Mouse (Mus musculus) stomach, embryonic 14.5 days (tissue): ENCODE measurements at regions not wholly inside any gene's neighbourhood (a gene's known extent, or its start where the extent isn't known, plus 50 kb on each side); places are given as distances from the start of the nearest gene placed in this dataset.

ENCODE experiments used
- ATAC-seq: fragments of 200-750 bp; cut with Nextera tagmentation; 2 replicates; pipeline ENCODE4 v1.8.0; 2017; ENCODE audit warnings: low read depth, moderate TSS enrichment; ENCODE audit not compliant: insufficient number of reproducible peaks, insufficient read depth, low FRiP score
- H3K27ac ChIP-seq: fragments of 300-500 bp; sonication (generic); 2 replicates; pipeline ENCODE4 v1.5.1; 2014; ENCODE audit warnings: mild to moderate bottlenecking, low read length, moderate library complexity, mixed read lengths
- H3K27me3 ChIP-seq: fragments of 300-500 bp; sonication (generic); 2 replicates; pipeline ENCODE4 v1.6.1; 2014; ENCODE audit warnings: low read length, control low read depth, mixed read lengths; ENCODE audit not compliant: control insufficient read depth, insufficient read depth
- H3K36me3 ChIP-seq: fragments of 300-500 bp; sonication (generic); 2 replicates; pipeline ENCODE4 v1.6.1; 2014; ENCODE audit warnings: mild to moderate bottlenecking, control low read depth, low read length, moderate library complexity, mixed read lengths; ENCODE audit not compliant: control insufficient read depth, insufficient read depth
- H3K4me1 ChIP-seq: fragments of 300-500 bp; sonication (generic); 2 replicates; pipeline ENCODE4 v1.6.1; 2014; ENCODE audit warnings: low read length, control low read depth, mixed read lengths; ENCODE audit not compliant: control insufficient read depth, insufficient read depth
- H3K4me2 ChIP-seq: fragments of 300-500 bp; sonication (generic); replicated peaks from 2 replicates; pipeline ENCODE4 v1.6.1; 2014; ENCODE audit warnings: low read depth, low read length, control low read depth
- H3K4me3 ChIP-seq: fragments of 300-500 bp; sonication (generic); 2 replicates; pipeline ENCODE4 v1.5.1; 2014; ENCODE audit warnings: low read depth, low read length, control low read depth
- H3K9ac ChIP-seq: fragments of 300-500 bp; sonication (generic); replicated peaks from 2 replicates; pipeline ENCODE4 v1.6.1; 2014; ENCODE audit warnings: low read depth, mild to moderate bottlenecking, control low read depth, low read length, moderate library complexity, mixed read lengths
- H3K9me3 ChIP-seq: fragments of 300-500 bp; sonication (generic); 2 replicates; pipeline ENCODE4 v1.6.1; 2016; ENCODE audit warnings: low read depth, low read length, control low read depth; ENCODE audit not compliant: control insufficient read depth
- WGBS: fragments of 180-500 bp; shearing (Covaris S2); extraction: QIAGEN DNeasy Blood & Tissue Kit; methylation state at CpG from one replicate; pipeline ENCODE4 v1.1.7; 2014; 5-methylcytosine and 5-hydroxymethylcytosine counted together

- Histone ChIP-seq H3K4me1 (no peaks in the 10 kb centered on the region), H3K9ac (no peak overlapping the region), H3K27me3 (no peaks in the 10 kb centered on the region), H3K4me2 (no peak overlapping the region), H3K27ac (no peak overlapping the region), H3K36me3 (no peaks in the 10 kb centered on the region), H3K4me3 (no peak overlapping the region), H3K9me3 (no peaks in the 10 kb centered on the region)
- 76% methylated on average over 3 of the region's 3 CpGs for WGBS
- ATAC-seq, result no peak
Measured at GRCm38 (mm10) chr3:128113209-128113608, 217.1 kb upstream of the Fam241a start.

GRCm38 (mm10) chr3:128110406-128110805, 214.3 kb upstream of the Fam241a start:
- WGBS, result 42% methylated on average over 2 of the region's 2 CpGs
- no peak overlapping the region for H3K4me3 ChIP-seq
- no peaks in the 10 kb centered on the region for H3K36me3 ChIP-seq
- no peak overlapping the region for H3K27ac ChIP-seq
- H3K27me3 ChIP-seq, result no peaks in the 10 kb centered on the region
- ATAC-seq, result no peak
- H3K9ac ChIP-seq, result no peak overlapping the region
- no peak overlapping the region for H3K4me2 ChIP-seq
- no peaks in the 10 kb centered on the region for H3K4me1 ChIP-seq
- H3K9me3 ChIP-seq, result no peaks in the 10 kb centered on the region

GRCm38 (mm10) chr3:128104516-128104915, 208.4 kb upstream of the Fam241a start:
- Histone ChIP-seq H3K9me3 (no peaks in the 10 kb centered on the region), H3K4me2 (no peak overlapping the region), H3K36me3 (no peaks in the 10 kb centered on the region), H3K27ac (no peak overlapping the region), H3K4me1 (no peaks in the 10 kb centered on the region), H3K9ac (no peak overlapping the region), H3K27me3 (no peaks in the 10 kb centered on the region), H3K4me3 (no peak overlapping the region)
- no peak for ATAC-seq
- WGBS, result 94% methylated on average over 6 of the region's 6 CpGs

DNA sequence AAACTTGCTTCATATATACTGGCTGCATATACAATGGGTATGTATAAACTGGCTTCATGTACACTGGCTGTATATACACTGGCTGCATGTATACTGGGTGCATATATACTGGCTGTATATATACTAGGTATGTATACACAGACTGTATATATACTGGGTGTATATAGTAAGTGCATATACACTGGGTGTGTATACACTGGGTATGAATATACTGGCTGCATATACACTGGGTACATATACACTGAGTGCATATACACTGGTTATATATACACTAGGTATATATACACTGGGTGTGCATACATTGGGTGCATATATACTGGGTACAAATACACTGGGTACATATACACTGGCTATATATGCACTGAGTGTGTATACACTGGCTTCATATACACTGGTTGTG, 196.9 kb upstream of the Fam241a start:
- no peaks in the 10 kb centered on the region for H3K36me3 ChIP-seq
- no peaks in the 10 kb centered on the region for H3K9me3 ChIP-seq
- no peak overlapping the region for H3K9ac ChIP-seq
- H3K4me1 ChIP-seq, result no peaks in the 10 kb centered on the region
- no peak for ATAC-seq
- H3K27me3 ChIP-seq, result no peaks in the 10 kb centered on the region
- no peak overlapping the region for H3K4me2 ChIP-seq
- H3K27ac ChIP-seq, result no peak overlapping the region
- H3K4me3 ChIP-seq, result no peak overlapping the region

DNA sequence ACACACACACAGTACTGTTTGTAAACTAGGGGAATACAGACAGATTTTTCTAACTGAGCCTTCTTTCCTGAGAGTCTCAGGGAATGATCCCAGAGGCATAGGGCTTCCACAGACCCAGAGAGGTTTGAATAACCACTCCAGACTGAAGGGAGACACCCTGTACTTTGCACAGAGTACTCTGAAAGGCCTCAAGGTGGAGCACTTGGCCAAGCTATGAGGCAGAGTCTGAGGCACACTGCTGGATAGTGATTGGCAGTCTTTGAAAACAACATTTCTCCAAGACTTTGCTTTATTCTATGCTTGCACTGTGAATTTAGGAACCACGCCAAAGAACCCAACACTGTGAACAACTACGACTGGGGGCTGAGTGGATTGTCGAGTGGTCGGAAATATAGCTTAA, 192.1 kb upstream of the Fam241a start:
- Histone ChIP-seq H3K27me3 (no peaks in the 10 kb centered on the region), H3K36me3 (no peaks in the 10 kb centered on the region), H3K9me3 (no peaks in the 10 kb centered on the region), H3K4me2 (no peak overlapping the region), H3K4me3 (no peak overlapping the region), H3K27ac (no peak overlapping the region), H3K9ac (no peak overlapping the region), H3K4me1 (no peaks in the 10 kb centered on the region)
- ATAC-seq, result peak; percentile 81; the same call in 1 of the 2 replicates
- WGBS, result 21% methylated on average over 4 of the region's 4 CpGs

- no peaks in the 10 kb centered on the region for H3K27me3 ChIP-seq
- no peaks in the 10 kb centered on the region for H3K4me1 ChIP-seq
- no peak overlapping the region for H3K4me3 ChIP-seq
- WGBS, result 80% methylated on average over 10 of the region's 10 CpGs
- no peaks in the 10 kb centered on the region for H3K36me3 ChIP-seq
- ATAC-seq, result no peak
- no peak overlapping the region for H3K27ac ChIP-seq
- H3K4me2 ChIP-seq, result no peak overlapping the region
- no peak overlapping the region for H3K9ac ChIP-seq
- H3K9me3 ChIP-seq, result no peaks in the 10 kb centered on the region
Measured at GRCm38 (mm10) chr3:128087163-128087562, 191.0 kb upstream of the Fam241a start.

DNA sequence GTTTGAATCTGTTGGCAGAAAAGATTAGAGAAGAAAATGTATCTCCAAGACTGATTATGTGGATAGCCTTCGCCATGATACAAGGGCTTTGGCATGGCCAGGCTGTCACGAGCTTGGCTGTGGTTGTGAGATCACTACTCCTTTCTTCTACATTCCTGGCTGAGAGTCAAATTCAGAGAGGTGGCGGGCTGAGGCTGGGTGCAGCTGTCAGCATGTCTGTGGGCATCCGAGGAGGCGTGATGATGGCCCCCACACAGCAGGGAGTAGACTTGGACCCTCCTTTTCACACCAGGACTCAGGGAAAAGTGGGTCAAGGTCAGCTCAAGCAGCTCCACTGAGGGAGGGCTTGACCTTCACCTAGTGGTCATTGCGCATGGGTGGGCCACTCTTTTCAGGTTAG, 186.3 kb upstream of the Fam241a start:
- no peaks in the 10 kb centered on the region for H3K4me1 ChIP-seq
- WGBS, result 83% methylated on average over 6 of the region's 6 CpGs
- ATAC-seq, result no peak

DNA sequence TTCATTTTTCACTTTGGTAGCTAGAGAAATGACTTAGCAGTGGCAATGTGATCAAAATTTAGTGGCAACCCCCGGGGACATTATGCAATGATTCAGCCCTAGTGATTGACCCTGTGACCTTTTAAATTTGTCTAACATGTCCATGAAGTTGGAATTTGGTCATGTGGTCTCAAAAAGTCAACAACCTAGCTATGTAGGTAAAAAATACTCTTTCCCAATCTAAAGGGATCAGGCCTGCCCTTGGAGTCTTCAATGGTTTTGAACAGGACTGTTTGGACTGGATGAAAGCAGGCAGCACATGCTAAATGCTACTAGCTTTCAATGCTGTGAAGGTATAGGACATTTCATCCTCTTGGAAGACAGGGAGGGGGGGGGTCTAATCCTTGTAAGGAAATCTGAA, 185.3 kb upstream of the Fam241a start:
- Histone ChIP-seq H3K9ac (no peak overlapping the region), H3K4me2 (no peak overlapping the region), H3K9me3 (no peaks in the 10 kb centered on the region), H3K36me3 (no peaks in the 10 kb centered on the region), H3K4me3 (no peak overlapping the region), H3K4me1 (no peaks in the 10 kb centered on the region), H3K27me3 (no peaks in the 10 kb centered on the region), H3K27ac (no peak overlapping the region)
- WGBS, result 58% methylated on average over 1 of the region's 1 CpGs
- ATAC-seq, result no peak

More for the DNA sequence above, 186.3 kb upstream of the Fam241a start:
- no peak overlapping the region for H3K9ac ChIP-seq
- no peak overlapping the region for H3K27ac ChIP-seq
- no peak overlapping the region for H3K4me2 ChIP-seq
- H3K36me3 ChIP-seq, result no peaks in the 10 kb centered on the region
- no peaks in the 10 kb centered on the region for H3K27me3 ChIP-seq
- H3K9me3 ChIP-seq, result no peaks in the 10 kb centered on the region
- H3K4me3 ChIP-seq, result no peak overlapping the region

- Histone ChIP-seq H3K9me3 (no peaks in the 10 kb centered on the region), H3K4me1 (no peaks in the 10 kb centered on the region), H3K27me3 (no peaks in the 10 kb centered on the region), H3K4me3 (no peak overlapping the region), H3K4me2 (no peak overlapping the region), H3K9ac (no peak overlapping the region), H3K36me3 (no peaks in the 10 kb centered on the region), H3K27ac (no peak overlapping the region)
- 66% methylated on average over 4 of the region's 4 CpGs for WGBS
- no peak for ATAC-seq
Measured at GRCm38 (mm10) chr3:128067861-128068260, 171.7 kb upstream of the Fam241a start.
